Mouse (Mus musculus) mammary gland, adult 2 months (tissue): Measurements from ENCODE around the gene Satb1. TPM values are rescaled to one million over a fixed set of nuclear protein-coding genes. Genes with fewer than 3 reads are reported as not detected.

ENCODE experiments used
- polyA plus RNA-seq: library from polyadenylated mRNA; depleted of rRNA; stranded (reverse); fragments of >200 nt; gene quantifications from 2 replicates; pipeline ENCODE4 v1.2.3, GENCODE M21; 2012; ENCODE audit warnings: low replicate concordance; rRNA removed

The Satb1 gene
- polyA plus RNA-seq, result 31.6 and 44.9 TPM in 2 replicates

DNA sequence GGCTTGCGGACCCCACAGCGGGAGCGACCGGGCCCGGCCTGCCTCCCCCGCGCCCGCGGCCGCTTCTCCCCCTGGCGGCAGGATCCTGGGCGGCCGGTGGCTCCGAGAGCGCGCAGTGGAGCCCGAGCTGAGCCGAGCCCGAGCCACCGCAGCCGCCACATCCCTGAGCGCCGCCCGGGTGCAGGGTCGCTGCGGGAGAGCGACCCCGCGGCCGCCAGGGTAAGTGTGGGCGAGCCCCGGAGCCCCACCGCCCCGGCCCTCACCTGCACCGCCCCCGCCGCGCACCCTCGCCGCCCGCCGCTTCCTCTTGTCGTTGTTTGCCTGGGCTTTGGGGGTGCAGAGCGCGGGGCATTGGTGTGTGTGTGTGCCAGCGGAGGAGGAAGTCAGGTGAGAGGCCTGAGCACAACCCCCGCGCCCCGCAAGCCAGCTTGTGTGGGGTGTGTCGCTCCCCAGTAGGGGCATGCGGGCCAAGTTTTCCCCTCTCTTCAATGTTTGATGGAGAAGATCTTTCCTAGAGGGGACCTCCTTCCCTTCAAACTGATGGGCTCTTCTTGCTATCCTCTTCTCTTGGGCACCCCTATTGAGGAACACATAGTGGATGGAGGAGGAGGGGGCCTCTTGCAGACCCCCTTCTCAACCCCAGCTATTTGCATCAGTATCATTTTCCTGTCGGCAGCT lies at the start of gene Satb1:
TSS of gene Satb1 (minus strand) at position 391 of the 678 bp plus-strand sequence.

